Comparison of ENCODE assay signal across 7 mouse cellular contexts in genomic region chr15:88468810-88469209, GRCm38 (mm10).
DNase-seq lines count a peak whose midpoint lies in the region; ATAC-seq lines count a peak whose summit lies in the region.

No protein-coding gene starts in this region.

- peak overlapping the region; percentile 41; the same call in 1 of the 2 replicates for H3K27ac ChIP-seq in midbrain, embryonic 14.5 days (replicated peaks; ENCODE audit: low read depth, low read length)

- H3K9me3 ChIP-seq in midbrain, embryonic 14.5 days (ENCODE audit: control insufficient read depth, low read length): no peaks in the 10 kb centered on the region

- H3K9ac ChIP-seq in midbrain, embryonic 14.5 days (replicated peaks; ENCODE audit: low read length): no peak overlapping the region

- H3K4me2 ChIP-seq in midbrain, embryonic 14.5 days (ENCODE audit: low read length): no peak overlapping the region

- ATAC-seq in granulocyte monocyte progenitor cell, adult 5-6 weeks (replicated peaks; ENCODE audit: poor library complexity, severe bottlenecking): peak; percentile 27; the same call in 1 of the 2 replicates
- no peak for ATAC-seq in midbrain, embryonic 14.5 days (ENCODE audit: low FRiP score, low TSS enrichment)
- no peak for ATAC-seq in megakaryocyte, adult 5-6 weeks (ENCODE audit: poor library complexity, severe bottlenecking)

- no peaks in the 10 kb centered on the region for H3K27me3 ChIP-seq in midbrain, embryonic 14.5 days (ENCODE audit: control insufficient read depth, insufficient read depth, low read length)

- H3K36me3 ChIP-seq in midbrain, embryonic 14.5 days (ENCODE audit: control insufficient read depth, insufficient read depth, low read length): no peaks in the 10 kb centered on the region

- peak; percentile 3 to 5 for DNase-seq in B cell, adult 2 months
- DNase-seq in Muller cell, postnatal 12 days (ENCODE audit: inconsistent ontology term): peak; percentile 70
- peak; percentile 34 to 55 for DNase-seq in cerebellum, postnatal 4 days (ENCODE audit: low spot score in 2 of 2)
- DNase-seq in layer of hippocampus, postnatal 10 days (ENCODE audit: low spot score in 2 of 2): peak; percentile 80 to 83
- peak; percentile 79 for DNase-seq in midbrain, embryonic 14.5 days

- H3K4me3 ChIP-seq in midbrain, embryonic 14.5 days (replicated peaks; ENCODE audit: low read depth, low read length): no peak overlapping the region

- WGBS in midbrain, embryonic 14.5 days: 38% methylated on average over 2 of the region's 2 CpGs

- H3K4me1 ChIP-seq in midbrain, embryonic 14.5 days (ENCODE audit: control insufficient read depth, insufficient read depth, low read length): peaks cover 18% of the 10 kb centered on the region; the same call in 1 of the 2 replicates

Comparison
In these comparisons a context has a peak if more than half of its experiments do, and no peak if none do; other contexts are left out.
1. DNase-seq: peak in every context shown above with its lines; median percentile 82 in layer of hippocampus, postnatal 10 days; 79 in midbrain, embryonic 14.5 days; 70 in Muller cell, postnatal 12 days; 44 in cerebellum, postnatal 4 days; 4 in B cell, adult 2 months.